Mouse (Mus musculus) intestine, embryonic 16.5 days (tissue): ENCODE results near the gene Prok2. TPM values are rescaled to one million over a fixed set of nuclear protein-coding genes. Genes with fewer than 3 reads are reported as not detected.

ENCODE experiments used
- ATAC-seq: fragments of 200-750 bp; cut with Nextera tagmentation; 2 replicates; pipeline ENCODE4 v1.8.0; 2017; ENCODE audit warnings: moderate TSS enrichment, moderate library complexity
- H3K27ac ChIP-seq: fragments of 300-500 bp; sonication (generic); 2 replicates; pipeline ENCODE4 v1.5.1; 2014; ENCODE audit warnings: mild to moderate bottlenecking, low read length
- H3K27me3 ChIP-seq: fragments of 300-500 bp; sonication (generic); replicated peaks from 2 replicates; pipeline ENCODE4 v1.6.1; 2014; ENCODE audit warnings: low read length, control low read depth, mixed read lengths; ENCODE audit not compliant: control insufficient read depth, insufficient read depth
- H3K36me3 ChIP-seq: fragments of 300-500 bp; sonication (generic); 2 replicates; pipeline ENCODE4 v1.6.1; 2014; ENCODE audit warnings: low read length, control low read depth; ENCODE audit not compliant: control insufficient read depth, insufficient read depth
- H3K4me1 ChIP-seq: fragments of 300-500 bp; sonication (generic); 2 replicates; pipeline ENCODE4 v1.6.1; 2014; ENCODE audit warnings: low read length, control low read depth, mixed read lengths; ENCODE audit not compliant: control insufficient read depth, insufficient read depth
- H3K4me2 ChIP-seq: fragments of 300-500 bp; sonication (generic); 2 replicates; pipeline ENCODE4 v1.6.1; 2014; ENCODE audit warnings: low read depth, low read length, control low read depth
- H3K4me3 ChIP-seq: fragments of 300-500 bp; sonication (generic); 2 replicates; pipeline ENCODE4 v1.5.1; 2014; ENCODE audit warnings: mild to moderate bottlenecking, low read length
- H3K9ac ChIP-seq: fragments of 300-500 bp; sonication (generic); 2 replicates; pipeline ENCODE4 v1.6.1; 2014; ENCODE audit warnings: low read depth, low read length
- H3K9me3 ChIP-seq: fragments of 300-500 bp; sonication (generic); 2 replicates; pipeline ENCODE4 v1.6.1; 2016; ENCODE audit warnings: low read length, control low read depth; ENCODE audit not compliant: control insufficient read depth
- WGBS: fragments of 180-500 bp; shearing (Covaris S2); extraction: QIAGEN DNeasy Blood & Tissue Kit; methylation state at CpG from one replicate; pipeline ENCODE4 v1.1.7; 2014; 5-methylcytosine and 5-hydroxymethylcytosine counted together
- polyA plus RNA-seq: library from polyadenylated mRNA; unstranded; fragments of >200 nt; fragmentation: Nextera tagmentation; extraction: Ambion mirVana; gene quantifications from 2 replicates; pipeline ENCODE4 v1.2.1, GENCODE M21; 2015

Gene Prok2
- polyA plus RNA-seq, 1 experiment from 2014 or later: not detected

DNA sequence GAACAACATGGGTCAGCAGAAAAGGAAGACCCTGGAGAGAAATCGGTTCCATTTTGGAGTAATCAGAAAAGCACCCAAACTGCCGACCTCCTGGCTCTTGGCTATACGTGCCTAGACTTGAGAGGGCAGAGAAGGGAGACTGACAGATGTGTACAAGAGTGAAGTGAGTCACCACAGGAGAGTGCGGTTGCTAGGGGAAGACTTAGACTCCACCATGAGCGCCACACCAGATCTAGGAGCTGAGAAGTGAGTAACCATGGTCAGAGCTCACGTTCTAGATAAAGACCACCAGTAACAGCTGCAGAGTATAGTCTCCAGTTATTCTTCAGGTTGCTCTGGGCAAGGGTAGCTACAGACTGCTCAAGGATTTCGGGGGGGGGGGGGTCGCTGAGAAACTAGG is 63.0 kb downstream of the Prok2 start:
- H3K4me3 ChIP-seq: no peak overlapping the region
- no peak overlapping the region for H3K9ac ChIP-seq
- H3K9me3 ChIP-seq: no peaks in the 10 kb centered on the region
- no peak overlapping the region for H3K27ac ChIP-seq
- no peaks in the 10 kb centered on the region for H3K27me3 ChIP-seq
- 72% methylated on average over 8 of the region's 8 CpGs for WGBS
- no peaks in the 10 kb centered on the region for H3K36me3 ChIP-seq
- H3K4me1 ChIP-seq: peaks cover 10% of the 10 kb centered on the region
- H3K4me2 ChIP-seq: no peak overlapping the region
- no peak for ATAC-seq

Other genes with a start within 250 kb of the Prok2 start
- gene Foxp1, start 203.7 kb downstream of the Prok2 start, polyA plus RNA-seq: 74.8 and 74.9 TPM in 2 replicates
- 9.0 and 10.1 TPM in 2 replicates for gene Eif4e3, start 59.6 kb downstream of the Prok2 start, polyA plus RNA-seq
- gene Gm20696, start 59.6 kb downstream of the Prok2 start, polyA plus RNA-seq: 1.7 and 2.4 TPM in 2 replicates
- gene Gpr27, start 33.7 kb downstream of the Prok2 start, polyA plus RNA-seq: 1.2 TPM in 2 replicates